Mouse (Mus musculus) heart, postnatal 0 days (tissue): ENCODE data around the gene Bglap.

Source experiments
- CTCF ChIP-seq: IDR thresholded peaks from 2 replicates; pipeline ENCODE4 v1.5.1; 2016; ENCODE audit warnings: antibody characterized with exemption, control low read depth, low read depth
- EP300 ChIP-seq: IDR thresholded peaks from 2 replicates; pipeline ENCODE4 v1.6.1; 2016; ENCODE audit warnings: antibody characterized with exemption, low read depth

DNA sequence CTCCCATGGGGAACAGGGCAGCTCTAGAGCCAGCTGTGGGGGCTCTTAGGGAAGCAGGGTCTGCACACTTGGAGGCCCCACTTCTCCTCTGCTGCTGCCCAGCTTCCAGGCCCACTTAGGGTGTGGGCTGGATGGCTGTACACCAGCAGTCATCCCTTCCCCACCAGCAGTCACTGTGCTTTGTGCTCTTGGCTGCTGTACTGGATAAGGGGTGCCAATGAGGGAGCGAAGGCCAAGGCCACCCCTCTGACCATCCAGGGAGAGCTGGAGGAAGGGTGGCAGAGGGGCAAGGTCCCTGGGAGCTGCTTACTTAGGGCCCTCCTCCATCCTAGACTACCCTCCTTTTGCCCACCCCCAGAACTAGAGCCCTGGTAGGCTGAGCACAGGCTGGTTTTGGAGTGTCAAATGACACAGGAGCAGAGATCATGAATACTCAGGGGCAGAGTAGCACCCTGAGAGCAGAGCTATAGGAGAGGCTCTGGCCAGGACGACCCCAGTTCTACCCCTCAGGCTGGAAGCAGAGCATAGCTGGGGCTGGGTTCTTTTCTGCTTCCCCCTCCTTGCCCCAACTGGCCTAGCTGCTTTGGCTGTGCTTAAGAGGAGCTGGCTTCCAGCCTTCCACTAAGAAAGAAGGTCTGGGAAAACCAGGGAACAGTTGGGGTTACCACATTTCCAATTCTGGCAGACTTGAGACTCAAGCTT, 22.5 kb downstream of the Bglap start:
- TF ChIP-seq EP300 (no peak), CTCF (no peak)
